Mouse (Mus musculus): ENCODE data around the gene Elmo3.

DNA sequence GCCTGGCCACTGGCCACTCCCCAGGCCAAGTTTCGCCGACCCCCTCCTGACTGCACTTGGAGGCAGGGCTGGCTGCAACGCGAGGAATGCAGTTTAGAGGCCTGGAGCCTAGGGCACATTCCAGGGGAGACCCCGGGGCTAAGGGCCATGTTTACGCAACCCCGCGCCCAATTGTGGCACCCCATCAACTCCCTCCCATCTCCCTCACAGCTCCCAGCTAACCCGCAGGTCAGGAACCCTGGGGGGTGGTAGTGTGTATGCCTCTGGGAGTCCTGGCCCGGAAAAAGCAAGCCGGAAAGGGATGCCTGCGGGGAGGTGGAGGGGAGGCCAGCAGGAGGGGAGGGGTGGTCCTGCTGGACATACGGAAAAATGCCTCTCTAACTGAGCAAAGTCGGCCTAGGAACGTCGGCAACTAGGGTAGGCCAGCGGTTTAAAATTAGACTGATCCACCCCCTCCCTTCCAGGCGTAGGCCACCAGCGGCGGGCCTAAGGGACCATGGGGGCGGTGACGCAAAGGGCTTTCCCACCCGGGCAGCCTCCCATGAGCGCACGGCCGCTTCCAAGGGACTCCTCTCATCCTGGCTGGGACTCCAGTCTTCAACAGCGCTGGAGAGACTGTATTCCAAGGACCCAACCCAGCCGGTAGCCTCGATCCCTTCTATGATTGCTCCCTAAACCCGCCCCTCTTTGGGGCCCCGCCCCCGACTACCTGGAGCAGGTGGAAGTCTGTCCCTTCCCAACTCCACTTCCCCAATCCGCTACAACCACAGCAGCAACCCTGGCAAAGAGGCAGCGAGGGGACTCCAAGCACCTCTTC is 41.4 kb downstream of the Elmo3 start:
- no peak for TF ChIP-seq CTCF (conservative IDR thresholded peaks at IDR 0.05; ENCODE audit: low read length)
- no peak for TF ChIP-seq NANOG (IDR thresholded peaks at IDR 0.05; ENCODE audit: borderline replicate concordance, low read length)

All from E14TG2a.4 (cell line).